Mouse (Mus musculus) ZHBTc4 (cell line): Measurements from ENCODE around the gene Olfr1275.

Source experiments
- DNase-seq: peaks from one replicate; pipeline ENCODE4 v3.0.0-alpha.2; 2011; ENCODE audit warnings: low read depth, low spot score

Gene Olfr1275

GRCm38 (mm10) chr2:111235186-111235585 is at the start of gene Olfr1275:
Gene Olfr1275, minus strand, starts transcription at chr2:111235286.
- no peak for DNase-seq

GRCm38 (mm10) chr2:111274006-111274405 is 38.9 kb upstream of the Olfr1275 start, which contains the start of gene Olfr1277:
Gene Olfr1277, minus strand, starts transcription at chr2:111274106.
- DNase-seq, result no peak

GRCm38 (mm10) chr2:111254216-111254615 is 19.1 kb upstream of the Olfr1275 start, which contains the start of gene Olfr1276:
Gene Olfr1276, plus strand, starts transcription at chr2:111254516.
- DNase-seq, result no peak

- DNase-seq, result no peak
Observed at GRCm38 (mm10) chr2:111229502-111229901, 5.6 kb downstream of the Olfr1275 start, which contains the start of gene 4930430A15Rik. Gene 4930430A15Rik, minus strand, starts transcription at chr2:111229602.

- DNase-seq, result no peak
Observed at GRCm38 (mm10) chr2:111182068-111182467, 53.0 kb downstream of the Olfr1275 start.
